Mouse (Mus musculus) forelimb bud, embryonic 11.5 days (tissue): ENCODE data around the gene 1700067K01Rik.

ENCODE experiments used
- DNase-seq: peaks from one replicate; pipeline ENCODE4 v3.0.0-alpha.2; 2012; ENCODE audit warnings: low read depth, low spot score

1700067K01Rik gene

GRCm38 (mm10) chr8:84053229-84053628 lies 51.9 kb downstream of the 1700067K01Rik start:
- DNase-seq, result no peak
